ENCODE assay signal across 17 mouse cellular contexts in the genomic region with DNA sequence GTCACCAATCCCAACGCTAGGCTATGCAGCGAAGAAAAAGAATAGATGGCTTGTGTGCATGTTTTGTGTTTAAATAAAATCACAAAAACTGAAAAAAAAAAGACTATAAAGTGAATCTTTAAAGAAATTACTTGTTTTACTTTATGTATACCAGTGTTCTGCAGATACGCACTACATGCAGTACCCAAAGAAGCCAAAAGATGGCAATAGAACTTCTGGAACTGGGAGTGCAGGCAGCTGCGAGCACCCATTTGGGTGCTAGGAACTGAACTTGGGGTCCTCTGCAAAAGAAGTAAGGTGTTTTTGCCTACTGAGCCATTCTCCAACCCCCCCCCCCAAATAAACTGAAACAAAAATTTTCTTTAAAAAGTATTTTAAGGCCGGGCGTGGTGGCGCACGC. TPM values are rescaled to one million over a fixed set of nuclear protein-coding genes. Genes with fewer than 3 reads are reported as not detected.
DNase-seq lines count a peak whose midpoint lies in the region; ATAC-seq and TF ChIP-seq lines count a peak whose summit lies in the region.
"Had no signal": no experiment of that assay in that cellular context is flagged by ENCODE, and none has a peak within 500 bp of the region (broad histone marks: within the 10 kb centered on the region; RNA-seq: fewer than 3 reads in every experiment).

No protein-coding gene starts in this region.

- no peaks in the 10 kb centered on the region; the same call in 1 of the 2 replicates for H3K36me3 ChIP-seq in forebrain, postnatal 0 days (ENCODE audit: insufficient read depth)
- peaks cover 86% of the 10 kb centered on the region for H3K36me3 ChIP-seq in forebrain, embryonic 10.5 days (replicated peaks)
- no peaks in the 10 kb centered on the region for H3K36me3 ChIP-seq in liver, postnatal 0 days (replicated peaks; ENCODE audit: insufficient read depth, low read length)
- H3K36me3 ChIP-seq in liver, embryonic 12.5 days, result peaks cover 10% of the 10 kb centered on the region; the same call in 1 of the 2 replicates
- peaks cover 33% of the 10 kb centered on the region for H3K36me3 ChIP-seq in E14TG2a.4 (ENCODE audit: insufficient read depth, low read length)

- no peak overlapping the region for H3K27ac ChIP-seq in forebrain, postnatal 0 days (ENCODE audit: low read depth, low read length)
- no peak overlapping the region for H3K27ac ChIP-seq in forebrain, embryonic 10.5 days
- H3K27ac ChIP-seq in liver, postnatal 0 days (ENCODE audit: low read depth), result no peak overlapping the region
- no peak overlapping the region for H3K27ac ChIP-seq in liver, embryonic 12.5 days
- H3K27ac ChIP-seq: limb, embryonic 10.5 days; midbrain, embryonic 12.5 days; neural tube, embryonic 12.5 days had no signal

- no peaks in the 10 kb centered on the region for H3K27me3 ChIP-seq in forebrain, postnatal 0 days (ENCODE audit: insufficient read depth, low read length)
- H3K27me3 ChIP-seq in forebrain, embryonic 10.5 days (ENCODE audit: poor library complexity, severe bottlenecking), result no peaks in the 10 kb centered on the region
- H3K27me3 ChIP-seq in liver, postnatal 0 days (ENCODE audit: insufficient read depth, low read length), result no peaks in the 10 kb centered on the region
- H3K27me3 ChIP-seq in liver, embryonic 12.5 days (replicated peaks), result peaks cover 1% of the 10 kb centered on the region; the same call in 1 of the 2 replicates
- H3K27me3 ChIP-seq in E14TG2a.4 (ENCODE audit: insufficient read depth, low read length), result no peaks in the 10 kb centered on the region
- H3K27me3 ChIP-seq: midbrain, embryonic 12.5 days; neural tube, embryonic 12.5 days had no signal

- TF ChIP-seq CTCF in forebrain, postnatal 0 days (IDR thresholded peaks at IDR 0.05; ENCODE audit: low read depth), result peak; percentile 36
- TF ChIP-seq CTCF in liver, postnatal 0 days (IDR thresholded peaks at IDR 0.05; ENCODE audit: low read depth), result peak; percentile 47; the same call in 1 of the 2 replicates
- peak; percentile 87 for TF ChIP-seq CTCF in E14TG2a.4 (conservative IDR thresholded peaks at IDR 0.05; ENCODE audit: low read length)

- H3K4me1 ChIP-seq in forebrain, postnatal 0 days (ENCODE audit: insufficient read depth), result no peaks in the 10 kb centered on the region
- H3K4me1 ChIP-seq in forebrain, embryonic 10.5 days, result peaks cover 7% of the 10 kb centered on the region
- H3K4me1 ChIP-seq in liver, postnatal 0 days (ENCODE audit: insufficient read depth), result no peaks in the 10 kb centered on the region
- no peaks in the 10 kb centered on the region for H3K4me1 ChIP-seq in liver, embryonic 12.5 days
- H3K4me1 ChIP-seq in E14TG2a.4 (replicated peaks; ENCODE audit: low read depth, low read length), result peaks cover 24% of the 10 kb centered on the region

- no peak for ATAC-seq in forebrain, postnatal 0 days
- no peak for ATAC-seq in liver, postnatal 0 days
- no peak for ATAC-seq in liver, embryonic 12.5 days

- H3K9ac ChIP-seq in forebrain, postnatal 0 days, result no peak overlapping the region
- H3K9ac ChIP-seq in liver, postnatal 0 days (replicated peaks), result no peak overlapping the region
- H3K9ac ChIP-seq in liver, embryonic 12.5 days, result no peak overlapping the region
- H3K9ac ChIP-seq: midbrain, embryonic 12.5 days; neural tube, embryonic 12.5 days had no signal

- no peak overlapping the region for H3K4me2 ChIP-seq in forebrain, postnatal 0 days (ENCODE audit: low read depth)
- no peak overlapping the region for H3K4me2 ChIP-seq in liver, postnatal 0 days (ENCODE audit: low read depth, low read length)
- H3K4me2 ChIP-seq in liver, embryonic 12.5 days, result no peak overlapping the region
- H3K4me2 ChIP-seq: midbrain, embryonic 12.5 days; neural tube, embryonic 12.5 days had no signal

- no peak for TF ChIP-seq EP300 in liver, postnatal 0 days (IDR thresholded peaks at IDR 0.05; ENCODE audit: low read depth)

- DNase-seq in forebrain, postnatal 0 days, result no peak
- no peak for DNase-seq in forebrain, embryonic 10.5 days (ENCODE audit: extremely low spot score, low spot score)
- DNase-seq in liver, postnatal 0 days, result no peak
- peak; percentile 62 for DNase-seq in induced T-regulatory cell, adult 2 months (ENCODE audit: low read depth)
- no peak for DNase-seq in right cerebral cortex, adult 2 months (ENCODE audit: low spot score in 2 of 2)
- DNase-seq in layer of hippocampus, adult 11-12 months (ENCODE audit: low spot score), result no peak
- DNase-seq: adrenal gland, postnatal 25 days; B cell, adult 2 months; cerebellum, adult 8-10 months; kidney, adult 9 months; layer of hippocampus, adult 9-11 months; lung, adult 18-20 months had no signal

- no peaks in the 10 kb centered on the region for H3K9me3 ChIP-seq in forebrain, postnatal 0 days (ENCODE audit: low read length)
- peaks cover 9% of the 10 kb centered on the region; the same call in 1 of the 2 replicates for H3K9me3 ChIP-seq in forebrain, embryonic 10.5 days
- no peaks in the 10 kb centered on the region for H3K9me3 ChIP-seq in liver, postnatal 0 days (ENCODE audit: low read length)
- H3K9me3 ChIP-seq in liver, embryonic 12.5 days (replicated peaks), result no peaks in the 10 kb centered on the region
- H3K9me3 ChIP-seq in E14TG2a.4 (ENCODE audit: low read length), result no peaks in the 10 kb centered on the region
- H3K9me3 ChIP-seq: limb, embryonic 10.5 days; midbrain, embryonic 12.5 days; neural tube, embryonic 12.5 days had no signal

- 92% methylated on average over 8 of the region's 8 CpGs for WGBS in forebrain, postnatal 0 days
- 93% methylated on average over 8 of the region's 8 CpGs for WGBS in forebrain, embryonic 10.5 days
- WGBS in liver, postnatal 0 days (ENCODE audit: insufficient replicate concordance), result 91% methylated on average over 8 of the region's 8 CpGs
- WGBS in liver, embryonic 12.5 days (ENCODE audit: insufficient replicate concordance), result 89% methylated on average over 8 of the region's 8 CpGs

- H3K4me3 ChIP-seq in forebrain, postnatal 0 days (ENCODE audit: low read depth, low read length), result no peak overlapping the region
- H3K4me3 ChIP-seq in forebrain, embryonic 10.5 days, result no peak overlapping the region
- H3K4me3 ChIP-seq in liver, postnatal 0 days (ENCODE audit: low read depth, low read length), result no peak overlapping the region
- H3K4me3 ChIP-seq in liver, embryonic 12.5 days, result no peak overlapping the region
- H3K4me3 ChIP-seq in E14TG2a.4 (replicated peaks; ENCODE audit: low read length), result no peak overlapping the region
- H3K4me3 ChIP-seq: limb, embryonic 10.5 days; midbrain, embryonic 12.5 days; neural tube, embryonic 12.5 days had no signal

RNA-seq across cellular contexts. Expression of a gene that starts 8.2 kb away (rescaled TPM):
- 11.8 and 14.4 TPM in 2 replicates for total RNA-seq in forebrain, postnatal 0 days (2014; rRNA removed)
- polyA plus RNA-seq in forebrain, postnatal 0 days (2015; fragmentation: Nextera tagmentation; extraction: Ambion mirVana), result 9.0 and 10.0 TPM in 2 replicates
- 18.1 and 23.4 TPM in 2 replicates for polyA plus RNA-seq in forebrain, embryonic 10.5 days (2016; fragmentation: Nextera tagmentation; extraction: Ambion mirVana)
- 2.4 and 3.3 TPM in 2 replicates for polyA plus RNA-seq in liver, postnatal 0 days (2015; fragmentation: Nextera tagmentation; extraction: Ambion mirVana)
- polyA plus RNA-seq in liver, embryonic 12.5 days (2016; fragmentation: Nextera tagmentation; extraction: Ambion mirVana), result 4.5 and 4.9 TPM in 2 replicates

RNA-seq across cellular contexts. Expression of a gene that starts 17.5 kb away (rescaled TPM):
- total RNA-seq in forebrain, postnatal 0 days (2014; rRNA removed), result 279 and 319 TPM in 2 replicates
- polyA plus RNA-seq in forebrain, postnatal 0 days (2015; fragmentation: Nextera tagmentation; extraction: Ambion mirVana), result 354 and 380 TPM in 2 replicates
- polyA plus RNA-seq in forebrain, embryonic 10.5 days (2016; fragmentation: Nextera tagmentation; extraction: Ambion mirVana), result 474 and 480 TPM in 2 replicates
- 253 and 267 TPM in 2 replicates for polyA plus RNA-seq in liver, postnatal 0 days (2015; fragmentation: Nextera tagmentation; extraction: Ambion mirVana)
- 394 and 403 TPM in 2 replicates for polyA plus RNA-seq in liver, embryonic 12.5 days (2016; fragmentation: Nextera tagmentation; extraction: Ambion mirVana)

RNA-seq across cellular contexts. Expression of a gene that starts 29.6 kb away (rescaled TPM):
- 23.2 and 24.0 TPM in 2 replicates for total RNA-seq in forebrain, postnatal 0 days (2014; rRNA removed)
- polyA plus RNA-seq in forebrain, postnatal 0 days (2015; fragmentation: Nextera tagmentation; extraction: Ambion mirVana), result 13.6 and 20.1 TPM in 2 replicates
- 18.1 and 21.7 TPM in 2 replicates for polyA plus RNA-seq in forebrain, embryonic 10.5 days (2016; fragmentation: Nextera tagmentation; extraction: Ambion mirVana)
- polyA plus RNA-seq in liver, postnatal 0 days (2015; fragmentation: Nextera tagmentation; extraction: Ambion mirVana), result 3.6 and 3.7 TPM in 2 replicates
- polyA plus RNA-seq in liver, embryonic 12.5 days (2016; fragmentation: Nextera tagmentation; extraction: Ambion mirVana), result 11.9 and 12.4 TPM in 2 replicates

RNA-seq across cellular contexts. Expression of a gene that starts 40.1 kb away (rescaled TPM):
- total RNA-seq in forebrain, postnatal 0 days (2014; rRNA removed), result 15.9 and 16.0 TPM in 2 replicates
- polyA plus RNA-seq in forebrain, postnatal 0 days (2015; fragmentation: Nextera tagmentation; extraction: Ambion mirVana), result 16.6 and 17.7 TPM in 2 replicates
- 35.8 and 37.2 TPM in 2 replicates for polyA plus RNA-seq in forebrain, embryonic 10.5 days (2016; fragmentation: Nextera tagmentation; extraction: Ambion mirVana)
- 5.9 and 6.5 TPM in 2 replicates for polyA plus RNA-seq in liver, postnatal 0 days (2015; fragmentation: Nextera tagmentation; extraction: Ambion mirVana)
- polyA plus RNA-seq in liver, embryonic 12.5 days (2016; fragmentation: Nextera tagmentation; extraction: Ambion mirVana), result 17.8 and 18.3 TPM in 2 replicates

RNA-seq across cellular contexts. Expression of a gene that starts 44.9 kb away (rescaled TPM):
- 37.9 and 38.2 TPM in 2 replicates for total RNA-seq in forebrain, postnatal 0 days (2014; rRNA removed)
- polyA plus RNA-seq in forebrain, postnatal 0 days (2015; fragmentation: Nextera tagmentation; extraction: Ambion mirVana), result 39.4 and 41.2 TPM in 2 replicates
- polyA plus RNA-seq in forebrain, embryonic 10.5 days (2016; fragmentation: Nextera tagmentation; extraction: Ambion mirVana), result 22.7 and 24.2 TPM in 2 replicates
- polyA plus RNA-seq in liver, postnatal 0 days (2015; fragmentation: Nextera tagmentation; extraction: Ambion mirVana), result 10.3 and 11.0 TPM in 2 replicates
- polyA plus RNA-seq in liver, embryonic 12.5 days (2016; fragmentation: Nextera tagmentation; extraction: Ambion mirVana), result 9.4 and 11.5 TPM in 2 replicates

Comparison
In these comparisons a context has a peak if more than half of its experiments do, and no peak if none do; other contexts are left out.
1. CTCF ChIP-seq: peak in every context shown above with its lines; median percentile 87 in E14TG2a.4; 47 in liver, postnatal 0 days; 36 in forebrain, postnatal 0 days.